Mouse (Mus musculus): ENCODE data around the gene Meltf. TPM values are rescaled to one million over a fixed set of nuclear protein-coding genes. Genes with fewer than 3 reads are reported as not detected.

Meltf gene
- polyA plus RNA-seq, 1 experiment from 2014 or later: 0.31 TPM

DNA sequence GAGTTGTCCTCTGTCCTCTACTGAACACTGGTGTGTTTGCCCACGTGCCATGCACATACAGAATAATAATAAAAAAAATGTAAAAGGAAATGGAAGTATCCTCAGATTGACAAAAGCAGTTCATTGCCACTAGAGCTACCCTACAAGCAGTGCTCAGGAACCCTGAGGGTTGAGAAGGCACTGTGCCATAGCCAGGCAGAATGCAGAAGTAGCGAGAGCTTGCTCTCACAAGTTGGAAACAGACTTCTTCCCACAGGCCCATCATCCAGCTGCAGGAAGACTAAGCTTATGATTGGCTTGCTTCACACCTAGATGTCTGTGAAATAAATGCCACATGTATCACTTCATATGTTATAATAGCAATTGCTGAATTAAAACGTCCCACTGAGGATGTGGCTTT, 11.7 kb upstream of the Meltf start:
- no peak for DNase-seq (ENCODE audit: low read depth, low spot score)
- ChIA-PET POLR2A (no interaction called here), CTCF (interaction anchor here (0.7 kb wide), 1 partner anchor 32 kb away, joined by 3 read pairs; no protein-coding TSS in a partner anchor)
- H3K27me3 ChIP-seq: no peaks in the 10 kb centered on the region
- TF ChIP-seq CTCF (IDR thresholded peaks at IDR 0.05): no peak
- in situ Hi-C loops (cut with MboI; ENCODE audit: low pct_unique_long_range_greater_than_20kb): no loop called here
- no peak for ATAC-seq

GRCm38 (mm10) chr16:31867736-31868135, 10.9 kb upstream of the Meltf start:
- in situ Hi-C loops (cut with MboI; ENCODE audit: low pct_unique_long_range_greater_than_20kb): no loop called here
- TF ChIP-seq CTCF (IDR thresholded peaks at IDR 0.05): no peak
- ChIA-PET POLR2A (no interaction called here), CTCF (interaction anchor here (1.6 kb wide), 1 partner anchor 12 kb away, joined by 4 read pairs; no protein-coding TSS in a partner anchor)
- no peaks in the 10 kb centered on the region for H3K27me3 ChIP-seq
- no peak for DNase-seq (ENCODE audit: low read depth, low spot score)
- ATAC-seq: no peak

DNA sequence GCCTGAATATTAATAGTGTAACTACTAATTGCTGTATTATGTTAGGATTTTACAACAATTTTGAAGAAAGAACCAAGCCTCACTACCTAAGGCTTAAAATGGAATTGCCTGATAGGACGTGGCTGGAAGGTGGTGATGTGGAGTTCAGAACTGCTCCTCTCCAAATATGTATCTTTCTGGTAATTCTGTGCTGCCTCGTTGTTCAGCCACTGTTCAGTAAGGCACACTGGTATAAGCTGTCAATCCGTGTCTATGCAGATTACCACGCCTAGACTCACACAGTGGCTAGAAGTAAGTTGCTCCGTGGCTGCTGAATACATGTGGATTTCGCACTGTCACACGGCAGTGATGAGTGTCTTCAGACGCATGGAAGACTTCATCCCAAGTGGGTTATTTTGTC, 4.9 kb upstream of the Meltf start:
- no peak for TF ChIP-seq CTCF (IDR thresholded peaks at IDR 0.05)
- in situ Hi-C loops (cut with MboI; ENCODE audit: low pct_unique_long_range_greater_than_20kb): no loop called here
- ChIA-PET POLR2A (no interaction called here), CTCF (no interaction called here)
- DNase-seq (ENCODE audit: low read depth, low spot score) (no peak), ATAC-seq (no peak)
- H3K27me3 ChIP-seq: no peaks in the 10 kb centered on the region

- H3K27me3 ChIP-seq: no peaks in the 10 kb centered on the region
- ATAC-seq: no peak
- in situ Hi-C loops (cut with MboI; ENCODE audit: low pct_unique_long_range_greater_than_20kb): loop anchor here (5.0 kb wide), 1 partner anchor 42 kb away; no protein-coding TSS in a partner anchor
- ChIA-PET POLR2A (no interaction called here), CTCF (interaction anchor here (1.5 to 2.9 kb wide), 4 partner anchors 12 to 57 kb away, joined by 3 to 17 read pairs (median 4); no protein-coding TSS in a partner anchor)
- DNase-seq (ENCODE audit: low read depth, low spot score): no peak
- TF ChIP-seq CTCF (IDR thresholded peaks at IDR 0.05): no peak
Observed at GRCm38 (mm10) chr16:31875391-31875790, 3.2 kb upstream of the Meltf start.

- DNase-seq (ENCODE audit: low read depth, low spot score) (no peak), ATAC-seq (no peak)
- no peaks in the 10 kb centered on the region for H3K27me3 ChIP-seq
- in situ Hi-C loops (cut with MboI; ENCODE audit: low pct_unique_long_range_greater_than_20kb): loop anchor here (5.0 kb wide), 1 partner anchor 41 kb away; no protein-coding TSS in a partner anchor
- POLR2A ChIA-PET: no interaction called here
- CTCF ChIA-PET: interaction anchor here (1.5 to 2.9 kb wide), 5 partner anchors 13 to 56 kb away, joined by 3 to 17 read pairs (median 4); no protein-coding TSS in a partner anchor
- no peak for TF ChIP-seq CTCF (IDR thresholded peaks at IDR 0.05)
Observed at GRCm38 (mm10) chr16:31876386-31876785, 2.2 kb upstream of the Meltf start.

GRCm38 (mm10) chr16:31878052-31878451, 558 bp upstream of the Meltf start:
- no peak for TF ChIP-seq CTCF (IDR thresholded peaks at IDR 0.05)
- in situ Hi-C loops (cut with MboI; ENCODE audit: low pct_unique_long_range_greater_than_20kb): loop anchor here (5.0 kb wide), 1 partner anchor 39 kb away; no protein-coding TSS in a partner anchor
- H3K27me3 ChIP-seq: no peaks in the 10 kb centered on the region
- ChIA-PET CTCF (interaction anchor here (1.2 to 2.6 kb wide), 4 partner anchors 13 to 31 kb away, joined by 3 to 11 read pairs (median 6); no protein-coding TSS in a partner anchor), POLR2A (no interaction called here)
- DNase-seq (ENCODE audit: low read depth, low spot score) (no peak), ATAC-seq (no peak)

DNA sequence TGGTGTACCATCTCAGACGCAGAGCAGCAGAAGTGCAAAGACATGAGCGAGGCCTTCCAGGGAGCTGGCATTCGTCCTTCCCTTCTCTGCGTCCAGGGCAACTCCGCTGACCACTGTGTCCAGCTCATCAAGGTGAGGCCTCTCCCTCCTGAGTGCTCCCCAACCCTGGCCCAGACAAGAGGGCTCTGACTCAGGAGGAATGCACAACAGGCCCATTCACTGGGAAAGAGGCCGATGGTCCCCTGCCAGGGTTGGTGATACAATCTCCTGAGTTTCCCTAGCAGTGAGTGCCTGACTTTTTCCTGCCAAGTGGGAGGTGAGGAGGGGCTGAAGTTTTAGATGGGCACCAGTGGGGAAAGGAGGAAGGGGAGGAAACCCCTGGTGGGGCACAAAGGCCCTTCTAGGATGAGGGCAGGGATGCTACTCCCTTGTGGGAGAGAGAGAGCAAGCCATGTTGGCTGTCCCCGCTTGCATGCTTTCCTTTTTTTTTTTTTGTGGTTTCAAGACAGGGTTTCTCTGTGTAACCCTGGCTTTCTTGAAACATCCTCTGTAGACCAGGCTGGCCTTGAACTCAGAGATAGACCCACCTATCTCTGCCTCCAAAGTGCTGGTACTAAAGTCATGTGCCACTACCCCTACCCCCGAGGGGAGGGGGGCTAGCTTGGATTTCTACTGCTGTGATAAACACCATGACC, 1.7 kb downstream of the Meltf start:
- no peak for TF ChIP-seq CTCF (IDR thresholded peaks at IDR 0.05)
- ChIA-PET CTCF (interaction anchor here (1.1 to 1.8 kb wide), 3 partner anchors 12 to 40 kb away, joined by 3 to 6 read pairs (median 4); no protein-coding TSS in a partner anchor), POLR2A (no interaction called here)
- in situ Hi-C loops (cut with MboI; ENCODE audit: low pct_unique_long_range_greater_than_20kb): no loop called here
- ATAC-seq: no peak
- DNase-seq (ENCODE audit: low read depth, low spot score): peak; percentile 24
- no peaks in the 10 kb centered on the region for H3K27me3 ChIP-seq

DNA sequence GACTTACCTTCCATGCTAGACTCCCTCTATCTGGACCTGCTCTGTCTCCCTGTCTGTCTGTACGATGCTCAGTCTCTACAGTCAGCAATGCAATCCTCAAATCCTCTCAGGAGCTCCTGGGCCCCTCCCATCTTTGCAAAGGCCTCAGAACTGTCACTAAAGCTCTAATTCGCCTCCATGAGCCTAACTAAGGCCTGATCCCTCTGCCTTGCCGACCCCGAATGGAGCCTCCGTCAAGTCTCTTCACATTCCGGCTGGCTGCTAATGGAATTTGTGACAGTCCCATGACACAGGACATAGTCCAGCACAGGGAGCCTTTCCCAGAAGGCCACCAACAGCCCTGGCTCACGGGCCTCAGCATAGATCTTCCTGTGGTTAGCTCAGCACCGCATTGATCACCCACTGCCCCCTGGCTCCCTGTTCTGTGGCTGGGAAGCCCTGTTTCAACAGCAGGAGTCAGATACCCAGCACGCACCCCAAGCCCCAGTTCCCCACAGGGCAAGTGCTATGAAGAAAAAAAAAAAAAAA, 3.8 kb downstream of the Meltf start:
- ATAC-seq (no peak), DNase-seq (ENCODE audit: low read depth, low spot score) (no peak)
- TF ChIP-seq CTCF (IDR thresholded peaks at IDR 0.05): no peak
- ChIA-PET POLR2A (no interaction called here), CTCF (interaction anchor here (0.7 to 1.6 kb wide), 3 partner anchors 10 to 17 kb away, joined by 3 to 4 read pairs (median 4); no protein-coding TSS in a partner anchor)
- in situ Hi-C loops (cut with MboI; ENCODE audit: low pct_unique_long_range_greater_than_20kb): no loop called here
- H3K27me3 ChIP-seq: no peaks in the 10 kb centered on the region

DNA sequence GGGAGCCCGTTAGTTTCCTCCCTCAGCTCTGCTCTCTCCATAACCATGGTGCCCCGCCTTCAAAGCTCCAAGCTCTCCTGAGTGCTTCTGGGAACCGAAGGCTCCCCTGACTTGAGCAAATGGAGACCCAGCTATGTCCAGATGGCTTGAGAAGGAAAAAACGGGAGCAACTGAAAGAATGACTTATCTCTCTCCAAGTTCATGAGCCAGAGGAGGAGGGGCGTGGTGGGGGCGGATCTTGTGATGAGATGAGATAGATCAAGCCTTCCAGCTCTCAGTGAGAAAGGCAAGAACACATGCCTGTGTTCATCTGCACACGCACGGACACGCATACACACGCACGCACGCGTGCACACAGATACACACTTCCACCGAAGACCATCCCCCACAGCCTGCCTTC, 4.7 kb downstream of the Meltf start:
- H3K27me3 ChIP-seq: no peaks in the 10 kb centered on the region
- TF ChIP-seq CTCF (IDR thresholded peaks at IDR 0.05): no peak
- POLR2A ChIA-PET: no interaction called here
- ATAC-seq (no peak), DNase-seq (ENCODE audit: low read depth, low spot score) (no peak)
- CTCF ChIA-PET: interaction anchor here (1.1 kb wide), 1 partner anchor 12 kb away, joined by 4 read pairs; no protein-coding TSS in a partner anchor
- in situ Hi-C loops (cut with MboI; ENCODE audit: low pct_unique_long_range_greater_than_20kb): no loop called here

DNA sequence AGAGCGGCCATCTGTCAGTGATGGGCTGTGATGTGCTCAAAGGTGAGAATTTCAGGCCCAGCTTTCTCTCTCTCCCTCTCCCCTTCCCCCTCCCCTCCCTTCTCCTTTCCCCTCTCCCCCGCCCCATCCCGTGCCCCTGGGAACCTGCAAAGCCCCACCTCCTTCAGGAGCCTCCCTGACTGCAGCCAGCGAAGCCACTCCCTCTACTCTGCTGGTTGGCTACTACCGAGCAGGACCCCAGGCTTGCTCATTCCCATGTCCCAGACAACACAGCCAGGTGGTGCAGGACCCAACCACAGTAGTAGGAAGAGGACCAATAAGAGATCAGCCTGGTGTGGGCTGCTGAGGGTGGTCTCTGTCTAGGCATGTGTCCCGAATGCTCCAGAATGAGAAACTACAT, 5.3 kb downstream of the Meltf start:
- ATAC-seq: no peak
- ChIA-PET CTCF (no interaction called here), POLR2A (no interaction called here)
- no peak for TF ChIP-seq CTCF (IDR thresholded peaks at IDR 0.05)
- H3K27me3 ChIP-seq: no peaks in the 10 kb centered on the region
- DNase-seq (ENCODE audit: low read depth, low spot score): no peak
- in situ Hi-C loops (cut with MboI; ENCODE audit: low pct_unique_long_range_greater_than_20kb): no loop called here

DNA sequence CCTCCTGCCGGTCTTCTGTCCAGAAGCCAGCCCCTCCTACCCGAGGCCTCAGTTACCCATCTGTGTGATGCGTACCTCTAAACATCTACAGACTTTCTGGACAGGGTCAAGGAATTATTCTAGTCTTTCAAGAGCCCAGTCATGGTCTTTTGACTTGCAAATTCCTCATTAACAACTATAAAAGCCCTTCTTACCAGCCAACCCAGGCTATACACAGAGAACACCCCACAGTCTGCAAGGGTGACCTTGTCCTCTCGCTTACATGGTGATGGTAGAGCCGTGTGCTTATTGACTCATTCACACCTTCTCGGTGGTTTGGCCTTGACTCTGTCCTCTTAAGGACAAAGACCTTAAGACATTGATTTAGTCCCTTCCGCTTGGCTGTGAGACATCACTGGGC, 12.3 kb downstream of the Meltf start:
- ATAC-seq: no peak
- in situ Hi-C loops (cut with MboI; ENCODE audit: low pct_unique_long_range_greater_than_20kb): no loop called here
- ChIA-PET CTCF (interaction anchor here (2.1 kb wide), 1 partner anchor 14 kb away, joined by 7 read pairs; no protein-coding TSS in a partner anchor), POLR2A (no interaction called here)
- DNase-seq (ENCODE audit: low read depth, low spot score): no peak
- no peak for TF ChIP-seq CTCF (IDR thresholded peaks at IDR 0.05)
- no peaks in the 10 kb centered on the region for H3K27me3 ChIP-seq
